Mouse (Mus musculus): ENCODE data around the gene Gcn1l1.
"Not testable (repeated sequence)": the region's sequence is repeated elsewhere in the genome, so short reads cannot be mapped to it uniquely, and the experiment has no call there.

Gene Gcn1l1

GRCm38 (mm10) chr5:115564737-115565393 lies at the start of gene Gcn1l1:
TSS of gene Gcn1l1 (plus strand) at chr5:115565254.
- DNase-seq = peak; percentile 83 to 91

GRCm38 (mm10) chr5:115516081-115516907 lies 48.8 kb upstream of the Gcn1l1 start:
- peak; percentile 31 to 63 for DNase-seq

- no peak for DNase-seq
Measured at GRCm38 (mm10) chr5:115516908-115517307, 48.1 kb upstream of the Gcn1l1 start.

- DNase-seq = no peak
Measured at GRCm38 (mm10) chr5:115517501-115517900, 47.6 kb upstream of the Gcn1l1 start.

- not testable (repeated sequence) for DNase-seq
Measured at GRCm38 (mm10) chr5:115518214-115518613, 46.8 kb upstream of the Gcn1l1 start.

- DNase-seq = peak in 1 of 2 experiments; percentile 62
Measured at GRCm38 (mm10) chr5:115520325-115520869, 44.7 kb upstream of the Gcn1l1 start.

GRCm38 (mm10) chr5:115521553-115522461 lies 43.2 kb upstream of the Gcn1l1 start:
- DNase-seq = peak; percentile 46 to 74

GRCm38 (mm10) chr5:115522531-115522930 lies 42.5 kb upstream of the Gcn1l1 start:
- no peak for DNase-seq

GRCm38 (mm10) chr5:115522981-115523499 lies 42.0 kb upstream of the Gcn1l1 start:
- DNase-seq = peak in 1 of 2 experiments; percentile 58

GRCm38 (mm10) chr5:115523971-115524370 lies 41.1 kb upstream of the Gcn1l1 start:
- DNase-seq = peak; percentile 73 to 88

- DNase-seq = no peak
Measured at GRCm38 (mm10) chr5:115524471-115524870, 40.6 kb upstream of the Gcn1l1 start.

- peak in 1 of 2 experiments; percentile 47 for DNase-seq
Measured at GRCm38 (mm10) chr5:115525416-115525815, 39.6 kb upstream of the Gcn1l1 start.

- DNase-seq = peak in 1 of 2 experiments; percentile 49
Measured at GRCm38 (mm10) chr5:115525943-115526342, 39.1 kb upstream of the Gcn1l1 start.

GRCm38 (mm10) chr5:115526456-115527202 lies 38.4 kb upstream of the Gcn1l1 start:
- no peak for DNase-seq

GRCm38 (mm10) chr5:115528128-115528527 lies 36.9 kb upstream of the Gcn1l1 start:
- DNase-seq = peak in 1 of 2 experiments; percentile 4

- peak in 1 of 2 experiments; percentile 2 for DNase-seq
Measured at GRCm38 (mm10) chr5:115529364-115529741, 35.7 kb upstream of the Gcn1l1 start.

GRCm38 (mm10) chr5:115529742-115530446 lies 35.2 kb upstream of the Gcn1l1 start:
- peak in 1 of 2 experiments; percentile 53 for DNase-seq

- peak in 1 of 2 experiments; percentile 70 for DNase-seq
Measured at GRCm38 (mm10) chr5:115530447-115530809, 34.6 kb upstream of the Gcn1l1 start.

- DNase-seq = peak; percentile 78 to 84
Measured at GRCm38 (mm10) chr5:115531671-115532270, 33.3 kb upstream of the Gcn1l1 start.

- peak in 1 of 2 experiments; percentile 66 for DNase-seq
Measured at GRCm38 (mm10) chr5:115534290-115534731, 30.7 kb upstream of the Gcn1l1 start.

Data from kidney, postnatal 4 days (tissue).